Mouse (Mus musculus) intestine, postnatal 0 days (tissue): Measurements from ENCODE around the gene Rab5if. TPM values are rescaled to one million over a fixed set of nuclear protein-coding genes. Genes with fewer than 3 reads are reported as not detected.
A peak's percentile ranks its signal among the peaks of the same experiment; 100 is the strongest.
"Not testable (repeated sequence)": the region's sequence is repeated elsewhere in the genome, so short reads cannot be mapped to it uniquely, and the experiment has no call there.

ENCODE experiments used
- ATAC-seq: fragments of 200-750 bp; cut with Nextera tagmentation; 2 replicates; pipeline ENCODE4 v1.8.0; 2017; ENCODE audit warnings: mild to moderate bottlenecking, moderate TSS enrichment, moderate library complexity
- H3K27ac ChIP-seq: fragments of 300-500 bp; sonication (generic); 2 replicates; pipeline ENCODE4 v1.5.1; 2014; ENCODE audit warnings: mild to moderate bottlenecking, low read depth, low read length, moderate library complexity
- H3K27me3 ChIP-seq: fragments of 300-500 bp; sonication (generic); replicated peaks from 2 replicates; pipeline ENCODE4 v1.6.1; 2014; ENCODE audit warnings: low read length, mixed read lengths; ENCODE audit not compliant: control insufficient read depth, insufficient read depth
- H3K36me3 ChIP-seq: fragments of 300-500 bp; sonication (generic); 2 replicates; pipeline ENCODE4 v1.6.1; 2014; ENCODE audit warnings: mild to moderate bottlenecking, moderate library complexity; ENCODE audit not compliant: control insufficient read depth, insufficient read depth
- H3K4me1 ChIP-seq: fragments of 300-500 bp; sonication (generic); replicated peaks from 2 replicates; pipeline ENCODE4 v1.6.1; 2014; ENCODE audit warnings: antibody characterized with exemption, low read length, mixed read lengths; ENCODE audit not compliant: control insufficient read depth, insufficient read depth
- H3K4me2 ChIP-seq: fragments of 300-500 bp; sonication (generic); replicated peaks from 2 replicates; pipeline ENCODE4 v1.6.1; 2014; ENCODE audit warnings: low read depth, mild to moderate bottlenecking, moderate library complexity
- H3K4me3 ChIP-seq: fragments of 300-500 bp; sonication (generic); 2 replicates; pipeline ENCODE4 v1.5.1; 2014; ENCODE audit warnings: low read depth, low read length
- H3K9ac ChIP-seq: fragments of 300-500 bp; sonication (generic); 2 replicates; pipeline ENCODE4 v1.6.1; 2014; ENCODE audit warnings: mild to moderate bottlenecking, low read depth, low read length
- H3K9me3 ChIP-seq: fragments of 300-500 bp; sonication (generic); 2 replicates; pipeline ENCODE4 v1.6.1; 2016; ENCODE audit warnings: mixed run types; ENCODE audit not compliant: control insufficient read depth
- CTCF ChIP-seq: sonication (generic); IDR thresholded peaks from 2 replicates; pipeline ENCODE4 v1.5.1; 2016; ENCODE audit warnings: low read depth, mild to moderate bottlenecking, control low read depth, antibody characterized with exemption, moderate library complexity
- WGBS: fragments of 180-500 bp; shearing (Covaris S2); extraction: QIAGEN DNeasy Blood & Tissue Kit; methylation state at CpG from one replicate; pipeline ENCODE4 v1.1.7; 2014; 5-methylcytosine and 5-hydroxymethylcytosine counted together
- polyA plus RNA-seq: library from polyadenylated mRNA; unstranded; fragments of >200 nt; fragmentation: Nextera tagmentation; extraction: Ambion mirVana; gene quantifications from 2 replicates; pipeline ENCODE4 v1.2.1, GENCODE M21; 2015

Rab5if gene
- polyA plus RNA-seq, 1 experiment from 2014 or later: 272 TPM

DNA sequence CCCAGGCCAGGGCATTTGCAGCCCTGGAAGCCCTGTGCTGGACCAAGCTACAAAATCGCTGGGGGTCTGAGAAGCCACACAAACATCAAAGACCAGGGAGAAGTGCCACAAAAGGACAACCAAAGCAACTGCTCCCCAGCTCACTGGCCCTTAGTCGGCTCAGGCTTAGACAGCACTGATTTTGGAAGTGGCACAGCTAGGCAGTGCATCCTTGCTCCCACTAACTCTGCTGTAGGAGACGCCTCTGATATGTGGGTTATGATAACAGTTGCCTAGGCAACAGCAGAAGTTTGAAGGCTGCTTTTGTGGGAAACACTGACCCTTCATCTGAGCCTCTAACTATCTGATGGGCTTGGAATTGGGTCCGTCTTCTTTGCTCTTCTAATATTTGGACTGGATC lies 36.3 kb downstream of the Rab5if start:
- Histone ChIP-seq H3K27me3 (no peaks in the 10 kb centered on the region), H3K36me3 (no peaks in the 10 kb centered on the region), H3K4me3 (no peak overlapping the region), H3K27ac (no peak overlapping the region), H3K4me1 (no peaks in the 10 kb centered on the region), H3K9me3 (no peaks in the 10 kb centered on the region), H3K4me2 (no peak overlapping the region), H3K9ac (no peak overlapping the region)
- WGBS: 61% methylated on average over 4 of the region's 4 CpGs
- TF ChIP-seq CTCF: no peak
- no peak for ATAC-seq

DNA sequence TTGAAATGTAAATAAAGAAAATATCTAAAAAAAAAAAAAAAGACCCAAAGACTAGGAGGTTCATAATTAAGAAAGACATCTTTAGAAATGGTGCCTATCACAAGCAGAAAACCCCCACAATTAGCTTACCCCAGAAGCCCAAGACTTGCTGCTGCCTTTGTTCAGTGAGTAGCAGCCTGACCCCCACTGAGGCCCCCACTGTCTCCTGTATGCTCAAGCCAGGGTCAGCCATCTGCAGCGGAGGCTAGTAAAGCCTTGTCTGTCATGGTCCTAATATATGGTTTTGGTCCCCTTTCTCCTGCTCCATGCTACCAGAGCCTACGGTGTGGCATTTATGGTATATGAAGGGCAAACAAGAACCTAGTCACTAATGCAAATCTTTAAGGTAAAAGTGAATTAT lies 38.4 kb downstream of the Rab5if start:
- no peaks in the 10 kb centered on the region for H3K9me3 ChIP-seq
- no peaks in the 10 kb centered on the region for H3K36me3 ChIP-seq
- H3K27me3 ChIP-seq: no peaks in the 10 kb centered on the region
- no peak overlapping the region for H3K4me2 ChIP-seq
- no peak for ATAC-seq
- WGBS: 69% methylated on average over 2 of the region's 2 CpGs
- no peak for TF ChIP-seq CTCF
- H3K27ac ChIP-seq: no peak overlapping the region
- no peak overlapping the region for H3K4me3 ChIP-seq
- no peaks in the 10 kb centered on the region for H3K4me1 ChIP-seq
- no peak overlapping the region for H3K9ac ChIP-seq

DNA sequence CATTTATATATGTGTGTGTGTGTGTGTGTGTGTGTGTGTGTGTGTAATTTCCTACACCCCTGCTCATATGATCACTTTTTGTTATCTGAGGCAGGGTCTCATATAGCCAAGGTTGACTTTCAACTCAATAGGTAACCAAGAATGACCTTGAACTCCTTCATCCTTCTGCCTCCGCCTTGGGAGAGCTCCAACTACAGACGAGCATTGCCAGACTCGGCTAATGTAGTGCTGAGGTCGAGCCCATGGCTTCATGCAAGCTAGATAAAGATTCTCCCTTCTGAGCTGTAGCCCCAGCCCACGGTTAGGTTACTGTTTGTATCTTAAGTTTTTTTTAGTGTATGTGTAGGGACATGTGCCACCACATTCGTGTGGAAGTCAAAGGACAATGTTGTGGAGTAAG lies 39.0 kb downstream of the Rab5if start:
- no peak for TF ChIP-seq CTCF
- H3K27ac ChIP-seq: no peak overlapping the region
- no peak overlapping the region for H3K9ac ChIP-seq
- WGBS: 67% methylated on average over 6 of the region's 6 CpGs
- no peaks in the 10 kb centered on the region for H3K27me3 ChIP-seq
- no peaks in the 10 kb centered on the region for H3K9me3 ChIP-seq
- no peak for ATAC-seq
- H3K4me3 ChIP-seq: no peak overlapping the region
- no peaks in the 10 kb centered on the region for H3K4me1 ChIP-seq
- no peak overlapping the region for H3K4me2 ChIP-seq
- no peaks in the 10 kb centered on the region for H3K36me3 ChIP-seq

- not testable (repeated sequence) for H3K36me3 ChIP-seq, H3K27me3 ChIP-seq, H3K27ac ChIP-seq, H3K9ac ChIP-seq, ATAC-seq, H3K4me3 ChIP-seq, H3K9me3 ChIP-seq, H3K4me2 ChIP-seq, H3K4me1 ChIP-seq
- WGBS: 74% methylated on average over 4 of the region's 4 CpGs
These were observed 39.5 kb downstream of the Rab5if start for GRCm38 (mm10) chr2:156902411-156902810.

GRCm38 (mm10) chr2:156903367-156903766 lies 40.4 kb downstream of the Rab5if start:
- no peak for ATAC-seq
- no peaks in the 10 kb centered on the region for H3K27me3 ChIP-seq
- no peak overlapping the region for H3K9ac ChIP-seq
- no peaks in the 10 kb centered on the region for H3K4me1 ChIP-seq
- H3K27ac ChIP-seq: no peak overlapping the region
- H3K9me3 ChIP-seq: no peaks in the 10 kb centered on the region
- 38% methylated on average over 2 of the region's 2 CpGs for whole genome bisulfite sequencing
- no peak overlapping the region for H3K4me2 ChIP-seq
- TF ChIP-seq CTCF: peak; percentile 57
- H3K36me3 ChIP-seq: no peaks in the 10 kb centered on the region
- H3K4me3 ChIP-seq: no peak overlapping the region

- H3K27ac ChIP-seq: no peak overlapping the region
- ATAC-seq: no peak
- H3K4me2 ChIP-seq: no peak overlapping the region
- 32% methylated on average over 6 of the region's 6 CpGs for WGBS
- no peaks in the 10 kb centered on the region for H3K27me3 ChIP-seq
- H3K36me3 ChIP-seq: no peaks in the 10 kb centered on the region
- no peak overlapping the region for H3K9ac ChIP-seq
- TF ChIP-seq CTCF: peak; percentile 86
- H3K4me3 ChIP-seq: no peak overlapping the region
- no peaks in the 10 kb centered on the region for H3K4me1 ChIP-seq
- no peaks in the 10 kb centered on the region for H3K9me3 ChIP-seq
These were observed 42.2 kb downstream of the Rab5if start for GRCm38 (mm10) chr2:156904976-156905717.

- not testable (repeated sequence) for ATAC-seq, H3K9ac ChIP-seq, H3K27me3 ChIP-seq, H3K4me2 ChIP-seq, H3K4me3 ChIP-seq, H3K36me3 ChIP-seq, H3K27ac ChIP-seq, H3K9me3 ChIP-seq, H3K4me1 ChIP-seq
- 41% methylated on average over 4 of the region's 4 CpGs for WGBS
These were observed 43.0 kb downstream of the Rab5if start for GRCm38 (mm10) chr2:156905931-156906330.
